Mouse (Mus musculus) CH12.LX (cell line): Measurements from ENCODE around the gene Casp7.

Source experiments
- BHLHE40 ChIP-seq: IDR thresholded peaks from 2 replicates; pipeline ENCODE4 v1.6.1; 2011; ENCODE audit warnings: mild to moderate bottlenecking, low read depth, low read length, improper control_type of control experiment
- CTCF ChIP-seq, 2 experiments: IDR thresholded peaks in 1 of 2; conservative IDR thresholded peaks in 1 of 2; 2 replicates each; pipeline ENCODE4 v1.5.1; 2011 to 2012; ENCODE audit warnings: low read depth in 2 of 2, low read length in 2 of 2, improper control_type of control experiment in 1 of 2, inconsistent platforms in 1 of 2, mild to moderate bottlenecking in 1 of 2, moderate library complexity in 1 of 2
- HCFC1 ChIP-seq: IDR thresholded peaks from 2 replicates; pipeline ENCODE4 v1.6.1; 2012; ENCODE audit warnings: low read depth, mild to moderate bottlenecking, inconsistent platforms, low read length, improper control_type of control experiment
- JUN ChIP-seq: IDR thresholded peaks from 2 replicates; pipeline ENCODE4 v1.6.1; 2011; ENCODE audit warnings: low read depth, mild to moderate bottlenecking, low read length, improper control_type of control experiment, moderate library complexity; ENCODE audit not compliant: insufficient read depth
- MAFK ChIP-seq: IDR thresholded peaks from 2 replicates; pipeline ENCODE4 v1.6.1; 2011; ENCODE audit warnings: low read length, improper control_type of control experiment; ENCODE audit not compliant: insufficient replicate concordance
- MAX ChIP-seq: IDR thresholded peaks from 2 replicates; pipeline ENCODE4 v1.6.1; 2011; ENCODE audit warnings: low read length, improper control_type of control experiment
- MXI1 ChIP-seq: IDR thresholded peaks from 2 replicates; pipeline ENCODE4 v1.6.1; 2011; ENCODE audit warnings: mild to moderate bottlenecking, low read depth, low read length, improper control_type of control experiment
- NRF1 ChIP-seq: IDR thresholded peaks from 2 replicates; pipeline ENCODE4 v1.6.1; 2014; ENCODE audit warnings: low read depth, mild to moderate bottlenecking, inconsistent platforms, low read length, improper control_type of control experiment, moderate library complexity
- POLR2A ChIP-seq: IDR thresholded peaks from 2 replicates; pipeline ENCODE4 v1.6.1; 2011; ENCODE audit warnings: low read depth, mild to moderate bottlenecking, improper control_type of control experiment, low read length
- USF1 ChIP-seq: IDR thresholded peaks from 2 replicates; pipeline ENCODE4 v1.6.1; 2014; ENCODE audit warnings: low read depth, mild to moderate bottlenecking, inconsistent platforms, low read length, improper control_type of control experiment

DNA sequence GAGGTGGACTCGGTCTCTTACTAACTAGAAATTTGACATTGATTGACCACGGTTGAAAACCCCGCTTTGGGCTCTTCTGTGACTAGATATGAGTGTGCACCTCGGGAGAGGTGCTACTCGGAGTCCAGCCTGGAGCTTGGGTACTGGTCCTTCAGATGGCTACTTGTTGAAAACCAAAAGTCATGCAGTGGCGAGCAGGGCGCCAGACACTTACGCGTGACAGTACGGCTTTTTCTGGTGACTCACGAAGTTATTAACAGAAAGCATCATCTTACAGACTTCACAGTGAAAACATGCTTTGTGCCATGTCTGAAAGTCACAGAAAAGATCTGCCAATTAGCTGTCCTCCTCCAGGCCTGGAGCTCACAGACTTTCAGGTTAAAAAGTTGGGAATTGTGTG is 7.8 kb upstream of the Casp7 start:
- TF ChIP-seq MXI1 (no peak), POLR2A (no peak), CTCF (conservative IDR thresholded peaks at IDR 0.05 in 1 of 2, IDR thresholded peaks at IDR 0.05 in 1 of 2; ENCODE audit: low read depth in 2 of 2, low read length in 2 of 2) (no peak), JUN (no peak), BHLHE40 (no peak), MAX (no peak), HCFC1 (no peak), USF1 (no peak), MAFK (no peak), NRF1 (no peak)
